Mouse (Mus musculus): ENCODE results near the gene Fer1l4. TPM values are rescaled to one million over a fixed set of nuclear protein-coding genes. Genes with fewer than 3 reads are reported as not detected.
A peak's percentile ranks its signal among the peaks of the same experiment; 100 is the strongest.

The Fer1l4 gene
- polyA plus RNA-seq, 1 experiment from 2014 or later, result not detected

DNA sequence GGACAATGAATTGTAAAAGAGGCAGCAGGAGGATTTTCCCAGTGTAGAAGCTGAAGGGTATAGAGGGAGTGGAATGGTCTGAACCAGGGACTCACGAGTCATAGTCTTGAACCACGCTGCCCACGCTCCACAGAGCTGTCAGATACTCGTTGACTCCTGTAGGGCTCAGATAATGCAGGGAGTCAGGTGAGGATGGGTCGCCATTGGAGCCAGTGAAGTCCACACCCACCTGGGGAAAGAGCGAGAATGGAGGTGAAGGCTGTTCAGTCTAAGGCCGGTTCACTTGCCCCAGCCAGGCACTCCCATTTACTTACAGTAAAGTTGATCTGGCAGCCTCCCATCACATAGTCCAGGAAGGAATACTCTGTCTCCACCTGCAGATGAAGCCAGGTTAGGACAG is 24.7 kb upstream of the Fer1l4 start:
- no peak overlapping the region for H3K4me3 ChIP-seq (ENCODE audit: low read length)
- ATAC-seq, result no peak
- H3K4me1 ChIP-seq (ENCODE audit: control insufficient read depth, insufficient read depth, low read depth, low read length), result 0 out of 2 replicates have a peak, but pooled peaks cover 3% of the 10 kb centered on the region
- no peak overlapping the region for H3K4me2 ChIP-seq (ENCODE audit: low read length)
- H3K27me3 ChIP-seq (replicated peaks; ENCODE audit: control insufficient read depth, insufficient read depth, low read length), result no peaks in the 10 kb centered on the region
- H3K9ac ChIP-seq (ENCODE audit: low read depth, low read length), result no peak overlapping the region
- no peak overlapping the region for H3K27ac ChIP-seq (ENCODE audit: low read depth, low read length)
- H3K9me3 ChIP-seq (ENCODE audit: control insufficient read depth, low read length), result no peaks in the 10 kb centered on the region
- peaks cover 46% of the 10 kb centered on the region for H3K36me3 ChIP-seq (ENCODE audit: control insufficient read depth, insufficient read depth, low read length)
- WGBS, result 93% methylated on average over 7 of the region's 7 CpGs

GRCm38 (mm10) chr2:156073725-156074124 is 21.0 kb upstream of the Fer1l4 start:
- no peaks in the 10 kb centered on the region for H3K27me3 ChIP-seq (replicated peaks; ENCODE audit: control insufficient read depth, insufficient read depth, low read length)
- no peak for ATAC-seq
- no peak overlapping the region for H3K9ac ChIP-seq (ENCODE audit: low read depth, low read length)
- no peaks in the 10 kb centered on the region for H3K4me1 ChIP-seq (ENCODE audit: control insufficient read depth, insufficient read depth, low read depth, low read length)
- H3K27ac ChIP-seq (ENCODE audit: low read depth, low read length), result no peak overlapping the region
- no peak overlapping the region for H3K4me3 ChIP-seq (ENCODE audit: low read length)
- H3K4me2 ChIP-seq (ENCODE audit: low read length), result no peak overlapping the region
- peaks cover 69% of the 10 kb centered on the region for H3K36me3 ChIP-seq (ENCODE audit: control insufficient read depth, insufficient read depth, low read length)
- 95% methylated on average over 15 of the region's 15 CpGs for WGBS
- H3K9me3 ChIP-seq (ENCODE audit: control insufficient read depth, low read length), result no peaks in the 10 kb centered on the region

DNA sequence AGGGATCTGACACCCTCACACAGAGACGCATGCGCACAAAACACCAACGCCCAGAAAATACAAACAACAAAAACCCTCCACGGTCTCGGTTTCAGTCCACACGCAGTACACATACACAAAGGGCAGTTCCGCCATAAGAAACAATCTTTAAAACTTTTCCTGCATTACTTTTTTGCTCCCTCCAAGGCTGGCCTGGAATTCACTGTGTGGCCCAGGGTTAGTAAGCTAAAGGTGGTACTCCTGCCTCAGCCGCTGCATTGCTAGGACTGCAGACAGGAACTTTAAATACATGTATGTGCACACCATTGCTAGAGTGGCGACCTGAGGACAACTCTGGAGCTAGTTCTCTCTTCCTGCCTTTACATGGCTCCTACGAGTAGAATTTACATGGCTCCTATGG is 18.5 kb upstream of the Fer1l4 start:
- WGBS, result 95% methylated on average over 10 of the region's 10 CpGs

GRCm38 (mm10) chr2:156067916-156068315 is 15.2 kb upstream of the Fer1l4 start:
- H3K27me3 ChIP-seq (replicated peaks; ENCODE audit: control insufficient read depth, insufficient read depth, low read length), result no peaks in the 10 kb centered on the region
- peaks cover 11% of the 10 kb centered on the region for H3K4me1 ChIP-seq (ENCODE audit: control insufficient read depth, insufficient read depth, low read depth, low read length)
- H3K27ac ChIP-seq (ENCODE audit: low read depth, low read length), result no peak overlapping the region; the same call in 1 of the 2 replicates
- no peak for ATAC-seq
- H3K9me3 ChIP-seq (ENCODE audit: control insufficient read depth, low read length), result no peaks in the 10 kb centered on the region
- H3K36me3 ChIP-seq (ENCODE audit: control insufficient read depth, insufficient read depth, low read length), result peaks cover 33% of the 10 kb centered on the region
- H3K4me3 ChIP-seq (ENCODE audit: low read length), result no peak overlapping the region
- WGBS, result 91% methylated on average over 10 of the region's 10 CpGs
- H3K4me2 ChIP-seq (ENCODE audit: low read length), result no peak overlapping the region
- no peak overlapping the region for H3K9ac ChIP-seq (ENCODE audit: low read depth, low read length)

More for the DNA sequence above, 18.5 kb upstream of the Fer1l4 start:
- Histone ChIP-seq H3K4me3 (ENCODE audit: low read length) (no peak overlapping the region), H3K4me1 (ENCODE audit: control insufficient read depth, insufficient read depth, low read depth, low read length) (peaks cover 6% of the 10 kb centered on the region), H3K36me3 (ENCODE audit: control insufficient read depth, insufficient read depth, low read length) (peaks cover 58% of the 10 kb centered on the region), H3K27ac (ENCODE audit: low read depth, low read length) (no peak overlapping the region), H3K9ac (ENCODE audit: low read depth, low read length) (no peak overlapping the region), H3K9me3 (ENCODE audit: control insufficient read depth, low read length) (no peaks in the 10 kb centered on the region), H3K27me3 (replicated peaks; ENCODE audit: control insufficient read depth, insufficient read depth, low read length) (no peaks in the 10 kb centered on the region), H3K4me2 (ENCODE audit: low read length) (no peak overlapping the region)
- ATAC-seq, result no peak

GRCm38 (mm10) chr2:156066126-156066525 is 13.4 kb upstream of the Fer1l4 start:
- no peaks in the 10 kb centered on the region for H3K27me3 ChIP-seq (replicated peaks; ENCODE audit: control insufficient read depth, insufficient read depth, low read length)
- H3K9me3 ChIP-seq (ENCODE audit: control insufficient read depth, low read length), result no peaks in the 10 kb centered on the region
- H3K4me3 ChIP-seq (ENCODE audit: low read length), result peak overlapping the region; percentile 74
- WGBS, result 32% methylated on average over 10 of the region's 10 CpGs
- peak overlapping the region; percentile 83 for H3K9ac ChIP-seq (ENCODE audit: low read depth, low read length)
- peak; percentile 9; the same call in 1 of the 2 replicates for ATAC-seq
- peaks cover 11% of the 10 kb centered on the region for H3K4me1 ChIP-seq (ENCODE audit: control insufficient read depth, insufficient read depth, low read depth, low read length)
- no peak overlapping the region for H3K27ac ChIP-seq (ENCODE audit: low read depth, low read length)
- peak overlapping the region; percentile 96 for H3K4me2 ChIP-seq (ENCODE audit: low read length)
- H3K36me3 ChIP-seq (ENCODE audit: control insufficient read depth, insufficient read depth, low read length), result peaks cover 22% of the 10 kb centered on the region

GRCm38 (mm10) chr2:156065099-156066041 is 12.6 kb upstream of the Fer1l4 start, which contains the start of gene Spag4:
Spag4 (plus strand) TSS chr2:156065175.
- Histone ChIP-seq H3K4me3 (ENCODE audit: low read length) (peak within 1 kb of the TSS; percentile 74), H3K27ac (ENCODE audit: low read depth, low read length) (peak within 1 kb of the TSS; percentile 83), H3K36me3 (ENCODE audit: control insufficient read depth, insufficient read depth, low read length) (peaks cover 19% of the 10 kb centered on the region), H3K4me1 (ENCODE audit: control insufficient read depth, insufficient read depth, low read depth, low read length) (peaks cover 11% of the 10 kb centered on the region), H3K9ac (ENCODE audit: low read depth, low read length) (peak within 1 kb of the TSS; percentile 83), H3K4me2 (ENCODE audit: low read length) (peak within 1 kb of the TSS; percentile 96), H3K27me3 (replicated peaks; ENCODE audit: control insufficient read depth, insufficient read depth, low read length) (no peaks in the 10 kb centered on the region), H3K9me3 (ENCODE audit: control insufficient read depth, low read length) (no peaks in the 10 kb centered on the region)
- WGBS, result under 1% methylated on average over 66 of the region's 81 CpGs
- ATAC-seq, result peak; percentile 72

DNA sequence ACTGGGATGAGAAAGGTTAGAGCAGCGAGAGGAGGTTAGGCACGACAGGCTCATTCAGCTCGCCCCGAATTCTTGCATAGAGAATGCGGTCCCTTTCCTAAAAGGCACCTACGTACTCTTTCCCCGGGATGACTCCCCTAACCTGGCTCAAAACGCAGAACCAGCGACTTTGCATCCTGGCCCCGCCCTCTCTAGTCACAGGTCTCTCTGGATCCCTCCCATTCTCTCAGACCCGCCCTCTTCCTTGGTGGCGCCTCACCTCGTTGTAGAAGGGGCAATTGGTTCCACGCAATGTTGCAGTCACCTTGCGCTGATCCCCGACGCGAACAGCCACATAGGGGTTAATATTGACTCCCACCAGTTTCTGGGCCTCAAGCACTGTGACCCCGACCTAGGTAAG is 4.8 kb downstream of the Fer1l4 start:
- no peak overlapping the region for H3K27ac ChIP-seq (ENCODE audit: low read depth, low read length)
- no peaks in the 10 kb centered on the region for H3K36me3 ChIP-seq (ENCODE audit: control insufficient read depth, insufficient read depth, low read length)
- no peaks in the 10 kb centered on the region for H3K4me1 ChIP-seq (ENCODE audit: control insufficient read depth, insufficient read depth, low read depth, low read length)
- 7% methylated on average over 19 of the region's 19 CpGs for WGBS
- H3K4me3 ChIP-seq (ENCODE audit: low read length), result no peak overlapping the region
- no peaks in the 10 kb centered on the region for H3K9me3 ChIP-seq (ENCODE audit: control insufficient read depth, low read length)
- no peak for ATAC-seq
- 0 out of 2 replicates have a peak overlapping the region, but pooled peaks have one; percentile 11 for H3K4me2 ChIP-seq (ENCODE audit: low read length)
- H3K9ac ChIP-seq (ENCODE audit: low read depth, low read length), result no peak overlapping the region
- no peaks in the 10 kb centered on the region for H3K27me3 ChIP-seq (replicated peaks; ENCODE audit: control insufficient read depth, insufficient read depth, low read length)

- Histone ChIP-seq H3K9ac (ENCODE audit: low read depth, low read length) (no peak overlapping the region), H3K9me3 (ENCODE audit: control insufficient read depth, low read length) (no peaks in the 10 kb centered on the region), H3K4me2 (ENCODE audit: low read length) (no peak overlapping the region), H3K4me1 (ENCODE audit: control insufficient read depth, insufficient read depth, low read depth, low read length) (no peaks in the 10 kb centered on the region), H3K4me3 (ENCODE audit: low read length) (no peak overlapping the region), H3K27ac (ENCODE audit: low read depth, low read length) (no peak overlapping the region), H3K27me3 (replicated peaks; ENCODE audit: control insufficient read depth, insufficient read depth, low read length) (no peaks in the 10 kb centered on the region), H3K36me3 (ENCODE audit: control insufficient read depth, insufficient read depth, low read length) (no peaks in the 10 kb centered on the region)
- 80% methylated on average over 8 of the region's 8 CpGs for WGBS
- ATAC-seq, result no peak
Measured at GRCm38 (mm10) chr2:156042903-156043302, 9.8 kb downstream of the Fer1l4 start.

- Histone ChIP-seq H3K36me3 (ENCODE audit: control insufficient read depth, insufficient read depth, low read length) (no peaks in the 10 kb centered on the region), H3K4me2 (ENCODE audit: low read length) (no peak overlapping the region), H3K27me3 (replicated peaks; ENCODE audit: control insufficient read depth, insufficient read depth, low read length) (no peaks in the 10 kb centered on the region), H3K4me1 (ENCODE audit: control insufficient read depth, insufficient read depth, low read depth, low read length) (no peaks in the 10 kb centered on the region), H3K9ac (ENCODE audit: low read depth, low read length) (no peak overlapping the region), H3K27ac (ENCODE audit: low read depth, low read length) (no peak overlapping the region), H3K9me3 (ENCODE audit: control insufficient read depth, low read length) (no peaks in the 10 kb centered on the region), H3K4me3 (ENCODE audit: low read length) (no peak overlapping the region)
- no peak for ATAC-seq
- WGBS, result 93% methylated on average over 3 of the region's 3 CpGs
Measured at GRCm38 (mm10) chr2:156039390-156039789, 13.4 kb downstream of the Fer1l4 start.

Data from hindbrain, embryonic 16.5 days (tissue).